Mouse (Mus musculus) adrenal gland, postnatal 14 days (tissue): ENCODE measurements around the gene Trappc10. TPM values are rescaled to one million over a fixed set of nuclear protein-coding genes. Genes with fewer than 3 reads are reported as not detected.
A peak's percentile ranks its signal among the peaks of the same experiment; 100 is the strongest.

Experiments used
- DNase-seq: peaks from one replicate; pipeline ENCODE4 v3.0.0; 2021; ENCODE audit warnings: mixed read lengths
- long read RNA-seq, 2 experiments: library from polyadenylated mRNA; stranded (forward); transcript quantifications; one replicate each; pipeline ENCODE4 v2.0.0; 2021
- total RNA-seq: library from RNA; stranded (reverse); gene quantifications from 2 replicates; pipeline ENCODE4 v1.2.3, GENCODE M21; 2021

Gene Trappc10
- total RNA-seq = 47.2 and 53.7 TPM in 2 replicates
- long read RNA-seq, experiment 1, partial matches to known transcripts = 0 of 2 reads
- long read RNA-seq, experiment 1, other reads (novel, unspliced or antisense) = 2 of 2 reads
- long read RNA-seq, experiment 2, partial matches to known transcripts = 0 of 2 reads
- long read RNA-seq, experiment 2, other reads (novel, unspliced or antisense) = 2 of 2 reads

DNA sequence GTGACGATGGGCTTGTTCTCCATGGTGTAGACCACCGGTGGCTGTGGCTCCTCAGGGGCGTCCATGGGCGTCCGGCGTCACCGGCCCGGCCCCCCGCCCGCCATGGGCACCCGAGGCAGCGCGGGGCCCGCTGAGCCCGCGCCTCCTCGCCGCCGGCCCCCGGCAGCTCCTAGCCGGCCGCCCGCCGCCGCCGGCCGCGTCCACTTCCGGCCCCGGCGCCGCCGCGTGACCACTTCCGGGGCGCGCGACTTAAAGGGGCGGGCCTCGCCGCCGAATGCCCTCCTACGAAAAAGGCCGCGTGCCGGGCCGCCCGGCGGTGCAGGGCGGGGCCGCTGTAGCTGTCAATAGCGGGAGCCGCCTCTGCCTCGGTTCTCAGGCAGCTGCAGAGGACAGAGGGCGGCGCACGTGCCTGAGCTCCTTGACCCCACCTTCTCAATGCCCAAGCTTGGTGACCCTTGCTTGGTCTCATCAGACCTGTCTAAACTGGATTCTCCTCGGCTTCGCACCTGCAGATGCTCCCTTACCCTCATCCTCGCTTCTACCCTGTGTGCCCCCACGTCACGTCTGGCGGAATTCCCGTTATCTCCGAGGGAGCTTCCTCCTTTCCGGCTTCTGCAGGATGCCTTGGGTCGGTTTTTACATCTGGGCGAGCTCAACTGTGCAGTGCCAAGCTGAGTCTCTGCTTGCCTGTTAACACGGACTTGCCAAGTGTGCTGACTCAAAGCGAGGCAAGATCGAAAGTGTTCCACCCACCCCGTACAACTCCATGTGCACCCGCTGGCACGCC, at the start of gene Trappc10:
TSS of gene Trappc10 (minus strand) at position 204 of the 787 bp plus-strand sequence.
- DNase-seq = peak; percentile 94

DNA sequence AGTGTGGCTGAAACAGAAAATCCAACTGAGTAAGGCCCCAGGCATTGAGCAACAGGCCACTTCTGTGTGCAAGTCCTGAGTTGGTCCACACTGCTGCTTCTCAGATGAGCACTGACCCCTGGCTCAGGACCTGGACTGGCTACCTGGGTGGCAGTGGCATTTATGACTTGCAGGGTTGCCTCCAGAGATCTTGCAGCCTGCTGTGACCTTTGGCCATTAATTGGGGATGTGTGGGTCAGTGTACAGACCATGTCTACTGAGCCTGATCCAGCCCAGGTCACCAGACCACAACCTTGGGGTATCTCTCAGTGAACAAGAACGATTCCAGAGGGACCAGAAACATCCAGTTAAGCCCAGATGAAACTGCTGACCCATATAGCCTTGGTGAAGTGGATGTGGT, 49.1 kb upstream of the Trappc10 start:
- no peak for DNase-seq

DNA sequence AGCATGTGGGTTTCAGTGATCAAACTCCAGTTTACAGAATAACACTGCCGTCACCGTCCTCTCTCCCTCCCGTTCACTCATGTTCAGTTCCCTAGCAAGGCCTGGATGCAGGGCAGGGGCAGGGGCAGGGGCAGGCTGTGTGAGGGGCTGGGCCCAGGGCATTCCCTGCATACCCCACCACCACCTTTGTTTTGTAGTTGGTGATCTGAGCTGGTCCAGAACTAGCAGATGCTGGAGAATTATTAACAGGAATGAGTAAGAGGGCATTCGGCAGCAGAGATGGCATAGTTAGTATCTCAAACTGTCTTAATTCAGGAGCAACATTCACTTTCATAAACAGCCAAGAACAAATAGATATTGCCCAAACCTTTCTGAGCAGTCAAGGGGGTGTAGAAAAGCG, 47.9 kb upstream of the Trappc10 start:
- DNase-seq = no peak

DNA sequence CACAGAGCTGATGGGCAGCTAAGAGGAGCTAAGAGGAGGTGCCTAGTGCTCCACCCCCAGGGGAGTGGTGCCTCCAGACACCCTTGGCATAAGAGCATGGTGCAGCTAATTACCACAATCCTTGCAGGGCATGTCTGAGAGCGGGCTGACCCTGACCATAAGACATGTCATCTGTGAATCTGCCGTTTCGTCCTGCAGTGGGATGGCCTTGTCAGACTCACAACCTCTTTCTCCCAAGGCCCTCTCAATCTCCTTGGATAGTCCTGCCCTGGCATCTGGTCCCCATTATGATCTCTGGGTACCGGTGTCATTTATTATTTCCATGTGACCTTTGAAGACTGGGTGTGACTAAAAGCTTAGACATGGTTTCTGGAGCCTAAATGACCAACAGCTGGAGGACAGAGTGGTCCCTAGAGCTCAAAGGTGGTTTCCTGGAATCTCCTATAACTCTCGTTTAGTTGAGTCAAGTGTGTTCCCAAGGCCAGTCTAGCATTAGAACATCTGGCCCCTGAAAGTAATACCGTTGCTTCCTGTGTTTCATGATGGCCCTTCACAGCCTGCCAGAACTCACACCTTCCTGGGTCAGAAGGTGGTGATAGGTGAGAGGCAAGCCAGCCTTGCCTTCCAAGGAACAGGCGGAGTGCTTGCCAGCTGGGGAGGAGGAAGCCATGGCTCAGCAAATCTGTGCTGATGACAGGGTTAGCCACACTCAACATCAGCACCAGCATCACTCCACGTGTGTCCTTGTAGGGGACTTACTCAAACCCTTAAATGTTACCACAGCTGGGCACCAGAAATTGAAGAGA, 46.5 kb upstream of the Trappc10 start:
- DNase-seq = peak; percentile 32

DNA sequence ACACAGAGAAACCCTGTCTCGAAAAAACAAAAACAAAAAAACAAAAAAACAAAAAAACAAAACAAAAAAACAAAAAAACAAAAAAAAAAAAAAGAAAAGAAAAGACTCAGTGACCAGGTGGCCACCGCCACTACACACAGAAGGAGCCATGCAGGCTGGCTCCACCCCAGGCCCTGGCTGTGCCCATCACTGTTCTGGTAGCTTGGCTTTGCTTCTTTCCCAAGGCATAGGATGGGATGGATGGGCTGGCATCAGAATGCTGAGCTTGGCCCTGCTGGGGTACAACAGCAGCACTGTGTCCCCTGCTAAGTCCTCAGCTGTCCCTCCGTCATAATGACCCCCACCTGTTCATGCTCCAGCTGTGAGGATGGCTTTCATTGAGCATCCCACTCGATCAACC, 44.5 kb upstream of the Trappc10 start:
- DNase-seq = no peak

DNA sequence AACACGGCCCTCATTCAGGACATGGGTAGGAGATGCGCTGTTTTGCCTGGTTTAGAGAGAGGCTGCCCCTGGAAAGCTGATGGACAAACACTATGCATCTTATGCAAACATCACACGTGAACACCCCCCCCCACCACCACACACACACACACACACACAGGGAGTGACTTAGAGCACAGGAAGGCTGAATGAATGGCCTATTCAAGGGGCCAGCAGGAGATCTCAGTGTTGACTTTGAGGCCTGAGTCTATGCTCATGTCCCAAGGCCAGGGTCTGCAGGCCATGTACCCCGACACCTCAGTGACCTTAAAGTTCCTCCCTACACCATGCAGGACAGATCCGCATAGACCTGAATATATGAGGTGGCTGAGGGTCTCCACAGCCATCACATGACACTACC, 43.7 kb upstream of the Trappc10 start:
- DNase-seq = no peak

DNA sequence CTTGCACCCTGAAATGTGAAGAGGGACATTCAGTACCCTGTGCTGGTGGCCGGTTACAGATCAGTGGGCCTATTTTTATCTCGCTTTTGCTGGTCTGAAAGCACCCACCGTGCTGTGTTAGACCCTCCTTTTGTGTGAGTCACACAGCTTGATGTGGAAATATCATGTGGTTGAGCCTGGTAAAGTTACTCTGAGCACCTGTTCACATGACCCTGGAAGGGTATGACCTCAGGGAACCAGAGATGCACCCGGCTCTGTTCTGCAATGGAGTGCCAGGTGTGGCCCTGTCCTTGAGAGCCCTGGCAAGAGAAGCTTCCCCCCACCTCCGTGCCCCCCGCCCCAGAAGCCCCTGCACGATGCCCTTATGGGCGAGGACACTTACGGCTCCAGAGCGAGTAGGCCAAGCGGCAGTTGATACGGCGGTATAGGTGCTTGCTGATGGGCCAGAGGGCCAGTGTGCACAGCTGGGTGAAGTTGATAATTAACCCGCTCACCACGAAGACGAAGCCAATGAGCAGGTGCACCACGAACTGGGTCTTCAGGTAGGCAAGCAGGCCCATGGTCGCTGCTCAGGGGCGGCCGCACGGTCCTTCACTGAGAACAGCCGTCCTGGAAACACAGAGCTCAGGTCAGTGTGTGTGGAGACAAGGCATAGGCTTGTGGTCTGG, 43.2 kb upstream of the Trappc10 start:
- no peak for DNase-seq

DNA sequence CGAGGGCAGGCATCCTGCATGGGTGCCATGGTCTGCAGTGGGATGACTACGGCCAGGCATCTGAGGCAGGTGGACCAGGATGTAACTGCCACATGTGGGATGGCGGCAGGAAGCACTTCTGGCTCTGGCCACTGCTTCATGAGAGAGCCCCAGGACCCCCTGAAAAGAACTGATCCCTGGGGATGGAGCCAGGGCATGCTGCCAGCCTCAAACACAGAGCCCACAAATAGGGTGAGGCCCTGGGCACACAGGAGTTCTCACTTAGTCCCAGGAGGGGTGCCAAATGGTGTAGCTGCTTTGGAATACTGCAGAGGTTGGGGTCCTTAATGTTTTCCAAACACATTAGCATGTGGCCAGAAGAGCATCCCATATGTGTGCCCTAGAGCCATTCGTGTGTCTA, 41.5 kb upstream of the Trappc10 start:
- no peak for DNase-seq

DNA sequence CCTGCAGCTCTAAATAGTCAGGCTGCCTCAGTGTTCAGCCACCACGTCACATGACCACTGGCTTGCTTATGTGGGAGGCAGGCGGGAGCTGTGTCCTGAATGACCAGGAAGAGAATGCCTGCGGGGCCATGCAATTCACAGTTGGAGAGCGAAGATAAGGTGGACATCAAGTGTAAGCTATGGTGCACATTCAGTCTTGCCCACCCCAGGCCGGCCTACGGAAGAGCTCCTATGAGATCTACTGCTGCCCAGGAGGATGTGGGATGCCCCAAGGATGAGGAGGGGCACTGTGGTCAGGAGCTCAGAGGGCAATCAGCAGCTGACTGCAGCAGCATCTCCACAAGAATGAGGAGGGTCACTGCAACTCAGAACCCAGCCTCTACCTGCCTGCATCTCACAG, 41.0 kb upstream of the Trappc10 start:
- no peak for DNase-seq

DNA sequence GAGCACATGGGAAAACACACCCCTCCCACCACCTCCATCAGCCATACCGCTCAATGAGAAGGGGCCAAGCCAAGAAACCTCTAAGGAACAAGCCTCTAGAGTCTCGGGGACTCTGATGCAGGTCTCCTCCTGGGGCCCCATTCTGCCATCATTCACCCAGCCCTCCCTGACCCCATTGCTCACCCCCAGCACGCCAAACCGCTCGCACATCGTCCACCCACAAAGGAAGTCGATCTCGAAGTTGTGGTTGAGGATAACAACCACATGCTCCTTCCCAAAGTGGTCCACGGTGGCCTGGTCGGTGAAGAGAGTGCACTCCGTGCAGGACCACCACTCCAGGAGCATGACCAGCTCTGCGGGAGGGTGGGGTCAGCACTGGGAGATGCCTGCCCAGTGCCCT, 40.4 kb upstream of the Trappc10 start:
- DNase-seq = no peak

DNA sequence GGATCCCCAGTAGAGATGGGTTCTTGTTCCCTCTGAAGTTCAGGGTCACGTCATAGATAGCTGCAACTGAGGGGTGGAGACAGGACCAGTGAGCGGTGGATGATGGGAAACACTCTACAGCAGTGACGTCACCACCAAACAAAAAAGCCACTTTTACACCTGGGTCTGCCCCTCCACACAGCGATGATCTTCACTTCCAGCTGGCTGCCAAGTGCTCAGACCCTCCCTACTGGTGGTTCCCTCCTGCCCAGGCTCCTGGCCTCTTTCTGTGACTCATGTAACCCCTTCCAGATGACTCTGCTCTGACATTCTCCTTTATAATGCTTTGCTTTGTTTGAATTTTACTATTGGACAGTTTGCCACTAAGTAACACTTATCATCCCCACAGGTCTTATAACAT, 38.0 kb upstream of the Trappc10 start:
- DNase-seq = no peak

DNA sequence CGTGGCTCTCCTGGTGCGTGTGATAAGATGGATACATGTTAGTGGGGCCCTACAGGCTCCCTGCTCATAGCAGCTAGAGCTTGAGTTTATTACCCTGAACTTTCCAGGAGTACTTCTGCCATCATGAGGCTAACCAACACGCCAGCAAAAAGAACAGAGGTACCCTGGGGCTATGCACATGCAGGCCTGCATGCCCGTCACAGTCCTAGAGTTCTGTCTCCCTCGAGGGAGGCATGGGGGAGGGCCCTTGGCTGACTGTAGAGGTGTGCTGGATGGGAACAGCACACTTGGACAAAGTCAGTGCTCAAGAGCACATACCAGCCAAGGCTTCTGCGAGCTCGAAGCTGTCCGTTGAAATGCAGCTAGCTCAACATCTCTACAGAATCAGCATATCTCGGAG, 36.0 kb upstream of the Trappc10 start:
- DNase-seq = no peak

DNA sequence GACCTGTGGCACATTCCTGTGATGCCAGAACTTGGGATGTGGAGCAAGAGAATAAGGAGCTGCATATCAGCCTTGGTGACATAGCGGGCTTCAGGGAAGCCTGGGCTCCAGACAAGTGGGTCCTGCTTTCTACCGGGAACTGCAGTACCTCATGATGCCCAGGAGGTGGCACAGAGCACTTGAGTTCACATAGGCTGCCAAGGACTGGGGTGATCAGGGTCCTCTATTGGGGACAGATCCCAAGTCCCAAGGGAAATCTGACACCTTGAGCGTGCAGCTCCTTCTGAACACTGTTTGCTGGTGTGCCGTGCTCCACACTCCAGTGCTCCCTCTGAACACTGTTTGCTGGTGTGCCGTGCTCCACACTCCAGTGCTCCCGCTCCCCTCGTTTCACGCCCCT, 34.8 kb upstream of the Trappc10 start:
- peak; percentile 65 for DNase-seq

DNA sequence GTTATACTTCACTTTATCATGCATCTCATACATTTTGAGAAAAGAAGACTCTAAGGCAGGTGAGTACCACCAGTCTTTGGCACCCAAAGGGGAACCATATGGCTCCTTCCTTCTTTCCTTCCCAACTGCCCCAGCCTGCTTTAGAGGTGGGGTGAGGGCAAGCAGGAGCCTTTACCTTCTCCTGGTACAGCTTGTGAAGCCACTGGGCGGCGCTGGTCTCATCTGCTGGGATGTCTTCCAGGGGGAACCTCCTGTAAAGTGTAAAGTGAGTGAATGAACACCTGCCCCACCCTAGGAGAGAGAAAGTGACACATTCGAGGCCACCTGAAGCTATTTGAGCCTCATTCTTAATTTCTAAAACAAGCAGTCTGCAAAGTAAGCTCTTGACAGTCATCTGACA, 33.4 kb upstream of the Trappc10 start:
- no peak for DNase-seq

DNA sequence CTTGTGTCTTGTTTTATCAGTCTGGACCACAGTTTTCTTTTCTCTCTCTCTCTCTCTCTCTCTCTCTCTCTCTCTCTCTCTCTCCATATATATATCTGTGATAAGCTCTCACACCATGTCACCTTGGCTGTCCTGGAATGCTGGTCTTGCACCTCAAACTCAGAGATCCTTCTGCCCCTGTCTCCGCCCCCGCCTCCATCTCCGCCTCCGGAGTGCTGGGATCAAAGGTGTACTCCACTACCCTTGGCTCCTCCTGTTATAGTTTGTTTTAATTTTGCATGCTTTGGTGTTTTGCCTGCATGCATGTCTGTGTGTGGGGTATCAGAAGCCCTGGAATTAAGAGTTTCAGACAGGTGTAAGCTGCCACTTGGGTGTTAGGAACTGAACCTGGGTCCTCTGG, 31.8 kb upstream of the Trappc10 start:
- DNase-seq = no peak

DNA sequence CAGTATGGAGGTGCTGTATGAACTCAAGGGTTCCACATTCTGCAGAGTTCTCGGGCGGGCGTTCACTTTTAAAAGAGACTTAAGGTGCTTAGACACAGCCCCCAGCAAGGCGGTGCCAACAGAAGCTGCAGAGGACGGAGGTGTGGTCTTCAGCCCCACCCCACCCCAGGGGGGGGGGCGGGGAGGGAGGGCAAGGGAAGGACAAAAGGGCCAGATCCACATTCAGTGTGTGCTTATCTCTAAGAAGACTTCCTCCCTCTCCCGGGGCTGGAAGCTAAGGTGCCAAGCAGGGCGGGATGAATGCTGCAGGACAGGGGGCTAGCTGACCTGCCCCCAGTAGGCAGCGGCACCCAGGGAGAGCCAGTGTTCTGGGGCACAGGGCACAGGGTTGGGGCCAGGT, 28.5 kb upstream of the Trappc10 start:
- DNase-seq = no peak

DNA sequence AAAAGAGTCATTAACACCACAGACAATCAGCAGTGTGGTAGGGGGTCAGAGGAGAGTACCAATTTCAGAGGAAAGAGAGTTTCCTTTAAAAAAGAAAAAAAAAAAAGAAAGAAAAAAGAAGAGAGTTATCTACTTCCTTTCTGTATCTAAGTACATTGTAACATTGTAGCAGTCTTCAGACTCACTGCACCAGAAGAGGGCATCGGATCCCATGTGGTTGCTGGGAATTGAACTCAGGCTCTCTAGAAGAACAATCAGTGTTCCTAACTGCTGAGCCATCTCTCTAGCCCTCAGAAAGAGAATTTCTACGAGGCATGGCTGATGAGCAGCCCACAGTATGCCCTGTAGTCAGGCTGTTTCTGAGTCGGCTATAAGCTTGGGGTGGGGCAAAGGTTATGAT, 21.4 kb upstream of the Trappc10 start:
- DNase-seq = no peak

DNA sequence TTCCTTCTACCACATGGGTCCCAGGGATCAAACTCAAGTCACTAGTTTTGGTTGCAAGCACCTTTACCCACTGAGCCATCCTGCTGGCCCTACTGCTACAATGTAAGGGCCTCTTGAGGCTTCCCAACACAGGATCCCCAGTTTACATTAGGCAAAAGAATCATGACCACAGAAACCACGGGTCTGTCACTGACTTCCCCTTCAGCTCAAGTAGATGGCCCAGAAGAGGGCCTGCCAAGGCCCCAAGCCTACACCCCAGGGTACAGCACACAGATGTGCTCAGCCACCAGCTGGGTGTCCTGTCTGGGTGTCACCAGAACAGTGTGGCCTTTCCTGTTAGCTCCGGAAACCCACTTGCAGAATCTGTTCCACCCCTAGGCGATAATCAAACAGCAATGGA, 20.3 kb upstream of the Trappc10 start:
- DNase-seq = no peak

DNA sequence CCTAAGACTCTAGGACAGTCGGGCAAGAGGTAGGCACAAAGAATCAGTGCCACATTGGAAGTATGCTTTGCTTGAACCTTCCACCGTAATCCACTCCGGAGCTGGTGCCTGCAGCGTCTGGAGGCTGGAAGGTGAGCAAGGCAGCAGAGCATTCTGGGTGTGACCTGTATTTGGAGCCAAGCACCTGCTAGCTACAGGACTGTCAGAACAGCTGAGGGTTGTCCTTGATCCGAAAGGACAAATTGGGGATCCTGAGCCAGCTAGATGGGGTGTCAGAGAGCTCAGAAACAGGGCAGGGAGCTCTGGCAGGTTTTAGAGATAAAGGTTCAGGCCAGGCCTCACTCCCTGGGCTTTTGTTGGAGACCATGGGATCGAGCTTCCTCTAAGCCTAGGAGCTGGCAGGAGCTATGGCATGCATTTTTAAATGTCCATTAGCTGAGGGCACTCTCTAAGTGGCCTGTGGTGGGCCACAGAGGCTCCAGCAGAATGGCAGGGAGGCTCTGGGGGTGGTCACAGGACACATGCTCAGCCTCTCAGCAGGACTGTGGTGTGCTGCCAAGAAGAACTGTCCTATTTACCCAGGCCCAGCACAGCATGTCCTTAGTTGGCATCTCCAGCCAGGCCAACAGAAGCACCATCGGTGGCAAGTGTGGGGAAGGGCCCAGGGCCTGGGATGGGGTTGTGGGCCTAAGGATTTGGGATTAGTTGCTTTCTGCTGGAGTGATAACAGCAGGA, 16.6 kb upstream of the Trappc10 start:
- no peak for DNase-seq

DNA sequence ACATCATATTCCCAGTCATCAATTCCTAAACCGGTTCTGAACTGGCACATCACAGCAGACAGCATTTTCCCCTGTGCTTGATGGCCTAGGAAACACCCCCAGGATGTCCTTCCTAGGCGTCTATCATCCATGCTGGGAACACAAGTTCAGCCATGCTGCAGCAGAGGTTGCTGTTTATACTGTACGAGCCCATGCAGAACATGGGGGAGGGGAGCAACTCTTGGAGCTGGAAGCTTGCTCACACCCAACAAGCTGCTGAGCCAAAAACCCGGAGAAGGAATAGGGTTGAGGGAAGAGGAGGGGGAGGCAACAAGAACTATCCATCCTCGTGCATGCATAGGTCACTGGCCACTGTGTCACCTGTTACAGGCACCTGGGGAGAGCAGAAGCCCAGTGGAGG, 15.9 kb upstream of the Trappc10 start:
- DNase-seq = no peak

DNA sequence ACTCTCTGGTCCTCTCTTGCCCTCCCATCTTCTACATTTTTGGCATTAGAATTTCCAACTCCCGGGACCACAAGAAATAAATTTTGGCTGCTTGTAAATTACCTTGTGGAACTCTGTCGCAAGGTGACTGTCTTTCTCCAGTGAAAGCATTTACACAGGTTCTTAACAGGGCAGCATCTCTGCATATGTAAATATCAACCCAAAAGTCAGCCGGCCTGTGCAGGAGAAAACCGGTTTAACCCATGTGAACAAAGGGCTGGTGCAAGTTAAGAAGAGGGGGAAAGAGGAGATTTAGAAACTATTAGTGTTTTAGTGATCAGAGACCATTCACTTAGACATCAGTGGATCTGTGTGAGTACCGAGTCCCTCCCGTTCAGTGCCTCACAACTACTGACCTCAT, 15.3 kb upstream of the Trappc10 start:
- DNase-seq = no peak

DNA sequence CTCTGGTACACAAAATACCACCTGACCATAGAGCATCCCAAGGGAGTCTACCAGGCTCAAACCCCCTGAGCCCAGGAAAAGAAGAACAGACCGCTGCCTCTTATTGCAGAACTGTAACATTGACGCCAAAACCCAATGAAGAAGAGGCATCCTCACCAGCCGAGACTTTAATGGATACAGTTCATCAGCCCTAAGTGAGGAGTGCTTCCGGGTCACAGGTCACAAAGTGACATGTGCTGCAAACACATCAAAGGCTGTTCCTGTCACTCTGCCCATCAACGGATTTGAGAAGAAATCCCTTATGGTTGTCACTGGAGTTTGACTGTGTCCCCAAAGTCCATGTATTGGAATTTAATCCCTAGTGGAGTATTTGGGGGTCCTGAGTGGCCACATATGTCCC, 14.8 kb upstream of the Trappc10 start:
- no peak for DNase-seq
